Mouse (Mus musculus): Measurements from ENCODE around the gene Rtkn. TPM values are rescaled to one million over a fixed set of nuclear protein-coding genes. Genes with fewer than 3 reads are reported as not detected.

Rtkn gene
- polyA plus RNA-seq, 1 experiment from 2014 or later = 20.7 TPM

DNA sequence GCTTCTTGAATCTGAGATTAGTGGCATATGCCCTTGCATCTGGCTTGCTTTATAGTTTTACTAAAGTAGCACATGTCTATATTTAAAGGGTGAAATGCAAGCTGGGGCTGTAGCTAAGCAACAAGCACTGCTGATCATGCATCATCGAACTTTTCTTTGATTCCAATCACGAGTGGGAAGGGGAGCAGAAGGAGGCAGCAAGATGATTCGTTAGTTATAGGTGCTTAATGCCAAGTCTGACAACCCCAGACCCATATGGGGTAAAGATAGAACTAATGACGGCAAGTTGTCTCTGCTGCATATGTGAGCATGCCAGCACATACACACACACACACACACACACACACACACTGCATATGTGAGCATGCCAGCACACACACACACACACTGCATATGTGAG, 31.1 kb upstream of the Rtkn start:
- H3K4me1 ChIP-seq (replicated peaks) = peaks cover 35% of the 10 kb centered on the region
- H3K27me3 ChIP-seq = 0 out of 2 replicates have a peak, but pooled peaks cover 7% of the 10 kb centered on the region
- no peaks in the 10 kb centered on the region for H3K9me3 ChIP-seq
- no peak overlapping the region for H3K27ac ChIP-seq (replicated peaks)
- no peak for ATAC-seq (ENCODE audit: low read depth)
- no peak overlapping the region for H3K9ac ChIP-seq
- H3K4me3 ChIP-seq = no peak overlapping the region
- H3K4me2 ChIP-seq = no peak overlapping the region
- peaks cover 11% of the 10 kb centered on the region; the same call in 1 of the 2 replicates for H3K36me3 ChIP-seq
- 74% methylated on average over 4 of the region's 4 CpGs for WGBS

DNA sequence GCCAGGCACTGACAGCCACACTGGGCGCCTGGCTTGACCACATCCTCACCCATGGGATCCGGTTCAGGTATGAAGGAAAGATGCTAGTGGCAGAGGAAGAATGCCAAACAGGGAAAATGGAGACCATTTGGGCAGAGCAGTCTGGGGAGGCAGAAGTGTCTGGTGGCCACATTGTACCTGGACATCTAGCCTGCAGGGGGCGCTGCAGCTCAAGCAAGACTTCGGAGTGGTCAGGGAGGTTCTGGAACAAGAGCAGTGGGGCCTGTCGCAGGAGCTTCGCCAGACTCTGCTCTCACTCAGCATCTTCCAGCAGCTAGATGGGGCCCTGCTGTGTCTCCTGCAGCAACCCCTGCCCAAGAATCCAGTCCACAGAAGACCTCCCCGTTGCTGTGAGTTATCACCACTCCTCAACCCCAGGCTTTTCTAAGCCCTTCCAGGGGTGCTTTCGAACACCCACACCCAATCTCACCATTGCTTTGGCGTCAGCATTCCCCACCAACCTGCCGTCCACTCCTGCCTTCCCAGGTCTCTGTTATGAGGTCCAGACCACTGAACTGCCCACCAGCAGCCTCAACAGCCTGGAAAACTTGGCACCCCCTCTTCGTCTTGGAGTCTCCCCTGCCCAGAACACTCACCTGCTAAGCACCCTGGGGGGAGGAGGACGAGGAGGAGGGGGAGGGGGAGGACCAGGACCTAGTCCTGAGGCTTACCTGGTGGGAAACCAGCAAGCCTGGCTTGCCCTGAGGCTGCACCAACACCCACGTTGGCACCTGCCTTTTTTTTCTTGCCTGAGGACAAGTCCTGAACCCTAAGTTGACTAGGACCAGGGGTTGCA, 27.5 kb upstream of the Rtkn start:
- peaks cover 19% of the 10 kb centered on the region for H3K36me3 ChIP-seq
- H3K4me3 ChIP-seq = peak overlapping the region; percentile 90
- peak; percentile 15; the same call in 1 of the 2 replicates for ATAC-seq (ENCODE audit: low read depth)
- 40% methylated on average over 13 of the region's 13 CpGs for WGBS
- peak overlapping the region; percentile 91 for H3K9ac ChIP-seq
- H3K4me2 ChIP-seq = peak overlapping the region; percentile 93
- H3K4me1 ChIP-seq (replicated peaks) = peaks cover 34% of the 10 kb centered on the region
- no peak overlapping the region for H3K27ac ChIP-seq (replicated peaks)
- no peaks in the 10 kb centered on the region for H3K27me3 ChIP-seq
- H3K9me3 ChIP-seq = no peaks in the 10 kb centered on the region

DNA sequence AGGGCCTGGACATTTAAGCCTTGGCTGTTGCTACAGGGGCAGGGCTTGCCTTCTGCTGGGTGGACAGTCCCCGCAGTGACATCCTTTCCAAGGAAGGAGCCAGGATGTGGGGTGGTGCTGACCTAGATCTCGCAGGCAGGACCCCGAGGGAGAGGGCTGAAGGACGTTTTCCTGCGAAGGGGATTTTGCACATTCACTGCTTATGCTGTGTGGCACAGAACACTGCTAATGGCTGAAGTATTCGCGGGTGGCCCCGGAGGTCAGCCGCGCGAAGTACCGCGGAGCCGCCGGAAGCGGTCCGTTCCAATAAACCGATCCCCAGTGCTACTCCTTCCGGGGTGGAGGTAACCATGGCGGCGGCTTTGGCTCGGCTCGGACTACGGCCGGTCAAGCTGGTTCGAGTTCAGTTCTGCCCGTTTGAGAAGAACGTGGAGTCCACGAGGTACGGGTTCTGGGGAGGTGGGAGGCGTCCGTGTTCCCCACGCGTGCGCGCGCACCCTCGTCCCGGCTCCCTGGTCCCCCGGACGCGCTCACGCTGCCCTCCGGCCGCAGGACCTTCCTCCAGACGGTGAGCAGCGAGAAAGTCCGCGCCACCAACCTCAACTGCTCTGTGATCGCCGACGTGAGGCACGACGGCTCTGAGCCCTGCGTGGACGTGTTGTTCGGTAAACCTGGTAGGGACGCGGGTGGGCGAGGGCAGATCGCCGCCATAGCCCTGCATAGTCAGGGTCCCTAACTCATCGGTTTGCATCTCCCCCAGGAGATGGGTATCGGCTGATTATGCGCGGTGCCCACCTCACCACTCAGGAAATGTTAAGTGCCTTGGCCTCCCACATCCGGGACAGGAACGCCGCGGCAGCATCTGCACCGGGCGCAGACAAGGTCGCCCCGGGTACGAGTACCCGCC, 26.2 kb upstream of the Rtkn start, which contains the start of gene Mrpl53:
Gene Mrpl53 (plus strand): TSS at position 279 of the 907 bp plus-strand sequence.
- Histone ChIP-seq H3K9me3 (no peaks in the 10 kb centered on the region), H3K4me2 (peak within 1 kb of the TSS; percentile 93), H3K36me3 (peaks cover 19% of the 10 kb centered on the region), H3K4me1 (replicated peaks) (peaks cover 25% of the 10 kb centered on the region), H3K9ac (peak within 1 kb of the TSS; percentile 91), H3K27me3 (no peaks in the 10 kb centered on the region), H3K4me3 (peak within 1 kb of the TSS; percentile 90), H3K27ac (replicated peaks) (peak within 1 kb of the TSS; percentile 88)
- ATAC-seq (ENCODE audit: low read depth) = peak; percentile 85
- under 1% methylated on average over 76 of the region's 76 CpGs for WGBS

DNA sequence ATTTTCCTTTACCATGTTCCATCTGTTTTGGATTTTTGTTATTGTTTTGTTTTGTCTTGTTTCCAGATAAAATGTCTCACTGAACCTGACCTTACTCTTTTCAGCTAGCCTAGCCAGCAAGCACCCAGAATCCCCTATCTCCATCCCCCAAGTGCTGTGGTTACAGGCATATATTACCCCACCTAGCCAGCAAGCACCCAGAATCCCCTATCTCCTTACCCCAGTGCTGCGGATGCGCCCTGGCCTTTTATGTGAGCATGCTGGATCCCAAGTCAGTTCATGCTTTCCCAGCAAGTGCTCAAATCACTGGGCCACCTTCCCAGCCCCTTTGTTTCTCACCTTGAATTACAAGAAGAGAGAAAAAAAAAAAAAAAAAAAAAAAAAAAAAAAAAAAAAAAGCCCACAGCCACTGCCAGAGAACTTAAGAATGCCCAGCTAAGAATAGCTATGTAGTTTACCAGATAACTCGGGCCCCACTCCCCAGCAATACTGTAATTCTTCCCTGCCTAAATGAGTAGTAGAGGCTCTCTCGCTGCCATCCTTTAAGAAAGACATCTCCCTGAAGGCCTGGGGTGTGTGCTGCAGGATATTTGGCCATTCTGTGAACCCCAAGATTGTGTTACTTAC, 23.6 kb upstream of the Rtkn start:
- Histone ChIP-seq H3K27me3 (no peaks in the 10 kb centered on the region), H3K4me3 (no peak overlapping the region), H3K4me2 (no peak overlapping the region), H3K4me1 (replicated peaks) (peaks cover 43% of the 10 kb centered on the region), H3K9me3 (no peaks in the 10 kb centered on the region), H3K27ac (replicated peaks) (no peak overlapping the region), H3K9ac (no peak overlapping the region), H3K36me3 (peaks cover 13% of the 10 kb centered on the region)
- ATAC-seq (ENCODE audit: low read depth) = no peak
- WGBS = 90% methylated on average over 4 of the region's 4 CpGs

DNA sequence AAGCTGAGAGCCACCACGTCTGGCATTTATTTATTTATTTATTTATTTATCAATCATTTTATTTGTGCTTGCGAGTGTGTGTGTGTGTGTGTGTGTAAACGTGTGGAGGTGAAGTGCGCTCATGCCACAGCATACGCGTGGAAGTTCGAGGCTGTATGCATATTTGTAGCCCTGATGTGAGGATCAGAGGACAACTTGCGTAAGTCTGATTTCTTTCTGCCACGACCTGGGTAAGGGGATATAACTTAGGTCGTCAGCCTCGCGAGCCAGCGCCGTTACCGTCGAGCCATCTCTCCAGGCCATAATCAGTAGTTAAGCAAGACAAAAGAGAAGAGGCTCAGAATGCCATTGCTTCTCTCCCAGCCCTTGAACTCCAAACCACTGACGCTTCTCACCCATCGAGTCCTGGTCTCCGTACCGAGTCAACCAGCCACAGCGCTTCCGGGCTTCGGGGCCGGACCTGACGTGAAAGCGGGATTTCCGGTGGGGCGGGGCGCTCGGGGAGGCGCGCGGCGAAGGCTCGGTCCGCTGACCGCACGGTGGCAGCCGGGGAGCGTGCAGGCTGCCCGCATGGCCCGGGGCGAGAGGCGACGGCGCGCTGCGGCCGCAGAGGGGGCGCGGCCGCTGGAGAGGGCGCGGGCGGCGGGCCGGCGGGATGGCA, 20.1 kb upstream of the Rtkn start, which contains the start of gene Mogs:
Gene Mogs (plus strand): TSS at position 486 of the 661 bp plus-strand sequence.
- Histone ChIP-seq H3K4me3 (peak within 1 kb of the TSS; percentile 83), H3K9ac (peak within 1 kb of the TSS; percentile 91), H3K36me3 (peaks cover 41% of the 10 kb centered on the region), H3K4me1 (replicated peaks) (peaks cover 57% of the 10 kb centered on the region), H3K27ac (replicated peaks) (peak within 1 kb of the TSS; percentile 82), H3K4me2 (peak within 1 kb of the TSS; percentile 99), H3K9me3 (no peaks in the 10 kb centered on the region), H3K27me3 (no peaks in the 10 kb centered on the region)
- 1% methylated on average over 53 of the region's 58 CpGs for WGBS
- peak; percentile 86 for ATAC-seq (ENCODE audit: low read depth)

DNA sequence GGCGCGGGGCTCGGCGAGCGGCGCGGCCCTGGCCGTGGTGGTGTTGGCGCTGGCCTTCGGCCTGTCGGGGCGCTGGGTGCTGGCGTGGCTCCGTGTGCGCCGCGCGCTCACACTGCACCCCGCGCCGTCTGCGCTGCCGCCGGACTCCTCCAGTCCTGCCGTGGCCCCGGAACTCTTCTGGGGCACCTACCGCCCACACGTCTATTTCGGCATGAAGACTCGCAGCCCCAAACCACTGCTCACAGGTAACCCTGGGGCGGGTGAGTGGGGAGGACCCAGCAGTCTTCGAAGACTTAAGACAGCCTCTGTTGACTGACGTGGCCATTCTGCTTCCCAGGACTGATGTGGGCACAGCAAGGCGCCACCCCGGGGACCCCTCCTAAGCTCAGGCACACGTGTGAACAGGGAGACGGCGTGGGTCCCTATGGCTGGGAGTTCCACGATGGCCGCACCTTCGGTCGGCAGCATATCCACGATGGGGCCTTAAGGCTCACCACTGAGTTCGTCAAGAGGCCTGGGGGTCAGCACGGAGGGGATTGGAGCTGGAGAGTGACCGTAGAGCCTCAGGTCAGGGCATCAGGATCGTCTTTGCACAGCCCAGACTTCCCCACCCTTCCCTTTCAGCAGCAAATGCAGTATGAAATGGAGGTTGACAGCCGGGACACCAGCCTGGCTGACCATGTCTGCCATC, 19.4 kb upstream of the Rtkn start:
- H3K4me1 ChIP-seq (replicated peaks) = peaks cover 59% of the 10 kb centered on the region
- H3K4me2 ChIP-seq = peak overlapping the region; percentile 99
- H3K36me3 ChIP-seq = peaks cover 41% of the 10 kb centered on the region
- H3K27ac ChIP-seq (replicated peaks) = peak overlapping the region; percentile 82
- H3K9ac ChIP-seq = peak overlapping the region; percentile 91
- 3% methylated on average over 32 of the region's 48 CpGs for WGBS
- ATAC-seq (ENCODE audit: low read depth) = peak; percentile 45
- no peaks in the 10 kb centered on the region for H3K9me3 ChIP-seq
- H3K4me3 ChIP-seq = peak overlapping the region; percentile 83
- no peaks in the 10 kb centered on the region for H3K27me3 ChIP-seq

DNA sequence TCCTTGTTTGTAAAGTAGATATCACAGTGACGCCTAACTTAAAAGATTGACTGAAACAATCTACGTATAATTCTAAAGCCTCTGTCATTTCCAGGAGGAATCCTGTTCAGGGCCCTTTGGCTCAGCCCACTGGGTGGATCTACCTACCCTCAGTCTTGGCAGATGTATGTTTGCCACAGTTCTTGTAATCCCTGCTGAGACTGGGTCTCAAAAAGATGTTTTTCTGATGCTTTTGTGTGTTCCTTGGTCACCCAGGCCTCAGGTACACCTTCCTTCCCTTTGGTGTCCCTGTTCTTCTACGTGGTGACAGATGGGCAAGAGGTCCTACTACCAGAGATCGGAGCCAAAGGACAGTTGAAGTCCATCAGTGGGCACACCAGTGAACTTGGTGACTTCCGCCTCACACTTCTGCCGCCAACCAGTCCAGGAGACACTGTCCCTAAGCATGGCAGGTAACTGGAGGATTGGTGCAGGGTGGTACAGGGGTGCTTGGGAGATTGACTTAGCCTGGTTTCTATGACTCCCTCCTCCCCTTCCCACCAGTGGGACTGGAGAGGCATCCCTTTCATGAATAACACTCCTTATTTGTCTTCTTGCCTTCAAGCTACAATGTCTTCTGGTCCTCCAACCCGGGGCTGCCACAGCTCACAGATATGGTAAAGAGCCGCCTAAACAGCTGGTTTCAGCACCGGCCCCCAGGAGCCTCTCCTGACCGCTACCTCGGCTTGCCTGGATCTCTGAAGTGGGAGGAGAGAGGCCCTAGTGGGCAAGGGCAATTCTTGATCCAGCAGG, 18.7 kb upstream of the Rtkn start:
- peak overlapping the region; percentile 83 for H3K4me3 ChIP-seq
- peak overlapping the region; percentile 91 for H3K9ac ChIP-seq
- 79% methylated on average over 11 of the region's 11 CpGs for WGBS

DNA sequence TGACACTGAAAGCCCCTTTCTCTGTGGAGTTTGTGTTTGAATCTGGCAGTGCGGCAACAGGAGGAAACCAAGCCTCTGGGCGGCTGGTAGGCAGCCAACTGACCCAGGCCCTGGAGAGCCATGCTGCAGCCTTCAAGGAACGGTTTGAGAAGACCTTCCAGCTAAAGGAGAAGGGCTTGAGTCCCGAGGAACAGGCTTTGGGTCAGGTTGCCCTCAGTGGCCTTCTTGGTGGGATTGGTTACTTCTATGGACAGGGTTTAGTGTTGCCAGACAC, 18.2 kb upstream of the Rtkn start:
- WGBS = 92% methylated on average over 4 of the region's 4 CpGs
- Histone ChIP-seq H3K27me3 (no peaks in the 10 kb centered on the region), H3K9me3 (no peaks in the 10 kb centered on the region), H3K4me2 (peak overlapping the region; percentile 99), H3K27ac (replicated peaks) (no peak overlapping the region), H3K9ac (peak overlapping the region; percentile 91; the same call in 1 of the 2 replicates), H3K36me3 (peaks cover 32% of the 10 kb centered on the region), H3K4me1 (replicated peaks) (peaks cover 60% of the 10 kb centered on the region), H3K4me3 (peak overlapping the region; percentile 83)
- ATAC-seq (ENCODE audit: low read depth) = no peak

More for the DNA sequence above, 18.7 kb upstream of the Rtkn start:
- Histone ChIP-seq H3K27me3 (no peaks in the 10 kb centered on the region), H3K4me1 (replicated peaks) (peaks cover 60% of the 10 kb centered on the region), H3K36me3 (peaks cover 33% of the 10 kb centered on the region), H3K4me2 (peak overlapping the region; percentile 99), H3K27ac (replicated peaks) (peak overlapping the region; percentile 82; the same call in 1 of the 2 replicates), H3K9me3 (no peaks in the 10 kb centered on the region)
- no peak for ATAC-seq (ENCODE audit: low read depth)

DNA sequence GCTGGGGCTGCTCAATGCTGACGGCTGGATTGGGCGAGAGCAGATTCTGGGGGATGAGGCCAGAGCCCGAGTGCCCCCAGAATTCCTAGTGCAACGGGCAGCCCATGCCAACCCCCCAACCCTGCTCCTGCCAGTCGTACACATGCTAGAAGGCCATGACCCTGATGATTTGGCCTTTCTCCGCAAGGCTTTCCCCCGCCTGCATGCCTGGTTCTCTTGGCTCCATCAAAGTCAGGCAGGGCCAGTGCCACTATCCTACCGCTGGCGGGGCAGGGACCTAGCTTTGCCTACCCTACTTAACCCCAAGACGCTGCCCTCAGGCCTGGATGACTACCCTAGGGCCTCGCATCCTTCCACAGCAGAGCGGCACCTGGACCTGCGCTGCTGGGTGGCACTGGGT, 17.6 kb upstream of the Rtkn start:
- 90% methylated on average over 13 of the region's 13 CpGs for WGBS
- Histone ChIP-seq H3K27me3 (no peaks in the 10 kb centered on the region), H3K4me2 (no peak overlapping the region), H3K27ac (replicated peaks) (no peak overlapping the region; the same call in 1 of the 2 replicates), H3K9ac (no peak overlapping the region), H3K9me3 (no peaks in the 10 kb centered on the region), H3K36me3 (peaks cover 32% of the 10 kb centered on the region), H3K4me1 (replicated peaks) (peaks cover 66% of the 10 kb centered on the region), H3K4me3 (no peak overlapping the region)
- no peak for ATAC-seq (ENCODE audit: low read depth)

DNA sequence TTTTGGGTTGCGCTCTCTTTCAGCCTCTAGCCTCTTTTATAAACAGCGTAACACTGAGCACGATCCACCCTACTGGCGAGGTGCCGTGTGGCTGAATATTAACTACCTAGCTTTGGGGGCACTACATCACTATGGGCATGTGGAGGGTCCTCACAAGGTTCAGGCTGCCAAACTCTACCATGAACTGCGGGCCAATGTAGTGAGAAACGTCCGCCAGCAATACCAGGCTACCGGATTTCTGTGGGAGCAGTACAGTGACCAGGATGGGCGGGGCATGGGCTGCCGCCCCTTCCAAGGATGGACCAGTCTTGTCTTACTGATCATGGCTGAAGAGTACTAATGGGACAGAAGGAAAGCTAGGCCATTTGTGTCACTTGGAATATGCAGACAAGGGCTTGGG, 16.9 kb upstream of the Rtkn start:
- H3K9ac ChIP-seq = no peak overlapping the region
- no peak overlapping the region for H3K4me2 ChIP-seq
- no peak overlapping the region for H3K27ac ChIP-seq (replicated peaks)
- no peak for ATAC-seq (ENCODE audit: low read depth)
- H3K4me3 ChIP-seq = no peak overlapping the region
- WGBS = 84% methylated on average over 11 of the region's 11 CpGs
- peaks cover 32% of the 10 kb centered on the region for H3K36me3 ChIP-seq
- no peaks in the 10 kb centered on the region for H3K27me3 ChIP-seq
- H3K9me3 ChIP-seq = no peaks in the 10 kb centered on the region
- peaks cover 73% of the 10 kb centered on the region for H3K4me1 ChIP-seq (replicated peaks)

Data from neural tube, embryonic 13.5 days (tissue).